Mouse (Mus musculus) myocyte (in vitro differentiated cells): Measurements from ENCODE around the gene Unc80.

Source experiments
- CEBPB ChIP-seq: IDR thresholded peaks from 2 replicates; pipeline ENCODE4 v1.6.1; 2011; ENCODE audit warnings: mild to moderate bottlenecking, moderate library complexity; ENCODE audit not compliant: poor library complexity, insufficient read depth, severe bottlenecking
- MAX ChIP-seq: IDR thresholded peaks from one replicate; pipeline ENCODE4 v1.6.1; 2011; ENCODE audit warnings: low read depth, mild to moderate bottlenecking, control low read depth
- MYOG ChIP-seq, 3 experiments: IDR thresholded peaks; one replicate each; pipeline ENCODE4 v1.6.1; 2011; ENCODE audit warnings: control low read depth in 2 of 3, low read depth in 2 of 3, mild to moderate bottlenecking in 2 of 3; ENCODE audit not compliant: insufficient read length in 2 of 3, control insufficient read depth in 1 of 3, insufficient read depth in 1 of 3
- POLR2A ChIP-seq: IDR thresholded peaks from one replicate; pipeline ENCODE4 v1.6.1; 2011; ENCODE audit warnings: low read depth, mild to moderate bottlenecking, control low read depth, moderate library complexity; ENCODE audit not compliant: insufficient read length
- POLR2AphosphoS2 ChIP-seq: IDR thresholded peaks from one replicate; pipeline ENCODE4 v1.6.1; 2011; ENCODE audit warnings: low read depth, control low read depth; ENCODE audit not compliant: insufficient read length
- TCF12 ChIP-seq: IDR thresholded peaks from one replicate; pipeline ENCODE4 v1.6.1; 2011; ENCODE audit warnings: mild to moderate bottlenecking, control low read depth; ENCODE audit not compliant: poor library complexity, insufficient read depth, severe bottlenecking
- USF1 ChIP-seq: IDR thresholded peaks from one replicate; pipeline ENCODE4 v1.6.1; 2011; ENCODE audit warnings: low read depth, mild to moderate bottlenecking, control low read depth, moderate library complexity

GRCm38 (mm10) chr1:66460850-66461249 lies 7.3 kb upstream of the Unc80 start:
- no peak for TF ChIP-seq POLR2A
- no peak for TF ChIP-seq USF1
- TF ChIP-seq CEBPB = no peak
- TF ChIP-seq POLR2AphosphoS2 = no peak
- no peak for TF ChIP-seq MAX
- no peak for TF ChIP-seq MYOG (IDR thresholded peaks at IDR 0.05; ENCODE audit: control insufficient read depth in 1 of 3, insufficient read depth in 1 of 3, insufficient read length in 2 of 3, low read depth in 2 of 3)
- TF ChIP-seq TCF12 = no peak
